Mouse (Mus musculus): Measurements from ENCODE around the gene Bag6. TPM values are rescaled to one million over a fixed set of nuclear protein-coding genes. Genes with fewer than 3 reads are reported as not detected.

Bag6 gene
- polyA plus RNA-seq, 1 experiment, result 271 TPM

DNA sequence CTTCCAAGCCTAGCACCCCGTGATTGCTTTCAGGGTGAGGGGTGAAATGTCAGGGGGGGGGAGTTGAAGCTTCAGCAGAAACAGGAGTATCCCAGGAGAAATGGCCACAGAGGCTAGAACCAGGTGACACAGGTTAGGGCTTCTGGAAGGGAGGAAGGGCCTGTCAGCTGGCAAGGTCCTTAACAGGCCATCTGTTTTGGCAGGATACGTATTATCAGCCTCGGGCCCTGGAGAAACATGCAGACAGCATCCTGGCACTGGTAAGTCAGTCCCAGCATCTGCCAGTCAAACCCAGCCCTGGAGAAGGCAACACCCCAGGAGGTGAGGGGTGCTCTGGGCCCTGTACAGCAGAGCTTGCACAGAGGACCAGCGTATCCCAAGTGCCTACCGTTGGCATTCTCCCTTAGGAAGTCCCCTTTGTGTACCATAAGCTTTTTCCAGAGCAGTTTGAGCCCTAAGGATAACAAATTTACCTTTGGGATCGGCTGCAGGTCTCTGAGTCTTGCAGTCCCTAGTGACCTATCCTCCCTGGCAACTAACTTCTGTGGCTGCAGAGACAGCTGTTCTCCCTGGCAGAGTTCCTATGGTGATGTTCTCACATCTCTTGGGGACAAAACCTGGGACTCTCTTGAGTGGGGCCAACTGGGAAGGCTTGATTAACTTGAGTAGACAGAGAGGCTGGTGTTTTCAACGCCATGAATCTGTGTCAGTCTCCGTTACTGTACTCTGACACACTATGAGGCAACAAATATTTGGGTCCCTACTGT, 44.6 kb upstream of the Bag6 start:
- Histone ChIP-seq H3K4me2 (ENCODE audit: low read depth) (peak overlapping the region; percentile 100), H3ac (ENCODE audit: control insufficient read depth, insufficient read length) (no peak overlapping the region), H3K36me3 (ENCODE audit: control insufficient read depth, insufficient read depth) (no peaks in the 10 kb centered on the region), H3K27me3 (ENCODE audit: control insufficient read depth, insufficient read depth, insufficient read length) (no peaks in the 10 kb centered on the region), H3K4me3 (peak overlapping the region; percentile 47), H3K79me2 (ENCODE audit: control insufficient read depth, insufficient read depth) (peaks cover 13% of the 10 kb centered on the region)
- TF ChIP-seq E2F4 (IDR thresholded peaks at IDR 0.05; ENCODE audit: insufficient read depth), result no peak
- peak in 2 of 3 experiments; percentile 25 to 28 for TF ChIP-seq MYOD1 (IDR thresholded peaks at IDR 0.05; ENCODE audit: control insufficient read depth in 1 of 3, insufficient read length in 2 of 3, low read depth in 2 of 3)

DNA sequence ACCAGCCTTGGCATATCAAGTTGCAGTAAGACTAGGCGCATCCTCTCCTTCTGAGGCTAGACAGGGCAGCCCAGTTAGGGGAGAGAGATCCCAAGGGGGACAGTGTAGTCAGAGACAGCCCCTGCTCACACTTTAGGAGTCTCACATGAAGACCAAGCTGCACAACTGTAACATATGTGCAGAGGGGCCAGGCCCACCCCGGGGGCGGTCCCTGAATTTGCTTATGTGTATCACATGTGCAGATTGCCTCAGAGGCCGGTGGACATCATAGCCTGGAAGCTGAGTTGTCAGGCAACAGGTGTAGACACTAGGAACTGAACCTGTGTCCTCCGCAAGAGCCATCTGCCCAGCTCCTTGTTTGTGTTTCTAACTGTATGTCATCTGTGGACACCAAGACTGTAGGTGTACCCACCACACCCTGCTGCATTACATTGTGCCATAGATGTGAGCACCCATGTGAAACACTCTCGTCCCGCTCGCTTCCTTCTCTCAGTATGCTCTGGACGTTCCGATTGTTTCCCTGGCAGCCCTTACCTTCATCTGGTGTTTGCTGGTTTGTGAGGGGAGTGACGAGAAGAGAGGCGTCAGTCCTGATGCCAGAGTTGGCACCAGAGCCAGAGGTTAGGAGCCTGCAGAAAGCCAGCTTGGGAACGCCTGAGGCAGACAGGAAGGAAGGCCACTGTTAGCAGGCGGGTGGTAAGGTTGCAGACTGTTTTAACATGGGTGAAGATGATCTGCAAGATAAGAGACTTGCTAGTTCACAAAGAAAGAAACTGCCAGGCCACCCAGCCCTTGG, 42.4 kb upstream of the Bag6 start:
- no peaks in the 10 kb centered on the region for H3K27me3 ChIP-seq (ENCODE audit: control insufficient read depth, insufficient read depth, insufficient read length)
- no peak overlapping the region for H3K4me2 ChIP-seq (ENCODE audit: low read depth)
- no peak overlapping the region for H3K4me3 ChIP-seq
- peaks cover 13% of the 10 kb centered on the region for H3K79me2 ChIP-seq (ENCODE audit: control insufficient read depth, insufficient read depth)
- TF ChIP-seq CEBPB (IDR thresholded peaks at IDR 0.05; ENCODE audit: insufficient read depth, poor library complexity, severe bottlenecking) (no peak), TCF3 (IDR thresholded peaks at IDR 0.05; ENCODE audit: insufficient read length, low read depth) (no peak), SRF (IDR thresholded peaks at IDR 0.05; ENCODE audit: control insufficient read depth, insufficient read length, low read depth) (no peak), E2F4 (IDR thresholded peaks at IDR 0.05; ENCODE audit: insufficient read depth) (no peak), MYOG (IDR thresholded peaks at IDR 0.05; ENCODE audit: control insufficient read depth in 1 of 3, insufficient read depth in 1 of 3, insufficient read length in 2 of 3, low read depth in 2 of 3) (no peak), REST (IDR thresholded peaks at IDR 0.05; ENCODE audit: insufficient read depth, insufficient read length) (no peak), USF1 (IDR thresholded peaks at IDR 0.05; ENCODE audit: low read depth) (no peak), MAX (IDR thresholded peaks at IDR 0.05; ENCODE audit: low read depth) (no peak), POLR2A (IDR thresholded peaks at IDR 0.05; ENCODE audit: insufficient read length, low read depth) (no peak), POLR2AphosphoS2 (IDR thresholded peaks at IDR 0.05; ENCODE audit: insufficient read length, low read depth) (no peak), TCF12 (IDR thresholded peaks at IDR 0.05; ENCODE audit: insufficient read depth, poor library complexity, severe bottlenecking) (no peak), MYOD1 (IDR thresholded peaks at IDR 0.05; ENCODE audit: control insufficient read depth in 1 of 3, insufficient read length in 2 of 3, low read depth in 2 of 3) (no peak)
- no peak overlapping the region for H3ac ChIP-seq (ENCODE audit: control insufficient read depth, insufficient read length)
- H3K36me3 ChIP-seq (ENCODE audit: control insufficient read depth, insufficient read depth), result no peaks in the 10 kb centered on the region

- TF ChIP-seq POLR2A (IDR thresholded peaks at IDR 0.05; ENCODE audit: insufficient read length, low read depth), result no peak
- no peak for TF ChIP-seq MYOD1 (IDR thresholded peaks at IDR 0.05; ENCODE audit: control insufficient read depth in 1 of 3, insufficient read length in 2 of 3, low read depth in 2 of 3)
- TF ChIP-seq TCF12 (IDR thresholded peaks at IDR 0.05; ENCODE audit: insufficient read depth, poor library complexity, severe bottlenecking), result no peak
- TF ChIP-seq REST (IDR thresholded peaks at IDR 0.05; ENCODE audit: insufficient read depth, insufficient read length), result no peak
- TF ChIP-seq TCF3 (IDR thresholded peaks at IDR 0.05; ENCODE audit: insufficient read length, low read depth), result no peak
- TF ChIP-seq POLR2AphosphoS2 (IDR thresholded peaks at IDR 0.05; ENCODE audit: insufficient read length, low read depth), result no peak
- no peak for TF ChIP-seq MYOG (IDR thresholded peaks at IDR 0.05; ENCODE audit: control insufficient read depth in 1 of 3, insufficient read depth in 1 of 3, insufficient read length in 2 of 3, low read depth in 2 of 3)
- Histone ChIP-seq H3K27me3 (ENCODE audit: control insufficient read depth, insufficient read depth, insufficient read length) (no peaks in the 10 kb centered on the region), H3K79me2 (ENCODE audit: control insufficient read depth, insufficient read depth) (peaks cover 10% of the 10 kb centered on the region), H3ac (ENCODE audit: control insufficient read depth, insufficient read length) (no peak overlapping the region), H3K4me3 (no peak overlapping the region), H3K36me3 (ENCODE audit: control insufficient read depth, insufficient read depth) (no peaks in the 10 kb centered on the region), H3K4me2 (ENCODE audit: low read depth) (no peak overlapping the region)
Observed at GRCm38 (mm10) chr17:35094475-35095365, 40.3 kb upstream of the Bag6 start.

- H3K79me2 ChIP-seq (ENCODE audit: control insufficient read depth, insufficient read depth), result no peaks in the 10 kb centered on the region
- TF ChIP-seq MAX (IDR thresholded peaks at IDR 0.05; ENCODE audit: low read depth) (no peak), E2F4 (IDR thresholded peaks at IDR 0.05; ENCODE audit: insufficient read depth) (no peak), SRF (IDR thresholded peaks at IDR 0.05; ENCODE audit: control insufficient read depth, insufficient read length, low read depth) (no peak), REST (IDR thresholded peaks at IDR 0.05; ENCODE audit: insufficient read depth, insufficient read length) (no peak), TCF12 (IDR thresholded peaks at IDR 0.05; ENCODE audit: insufficient read depth, poor library complexity, severe bottlenecking) (no peak), POLR2A (IDR thresholded peaks at IDR 0.05; ENCODE audit: insufficient read length, low read depth) (no peak), POLR2AphosphoS2 (IDR thresholded peaks at IDR 0.05; ENCODE audit: insufficient read length, low read depth) (no peak), USF1 (IDR thresholded peaks at IDR 0.05; ENCODE audit: low read depth) (no peak), CEBPB (IDR thresholded peaks at IDR 0.05; ENCODE audit: insufficient read depth, poor library complexity, severe bottlenecking) (no peak), TCF3 (IDR thresholded peaks at IDR 0.05; ENCODE audit: insufficient read length, low read depth) (no peak), MYOD1 (IDR thresholded peaks at IDR 0.05; ENCODE audit: control insufficient read depth in 1 of 3, insufficient read length in 2 of 3, low read depth in 2 of 3) (no peak), MYOG (IDR thresholded peaks at IDR 0.05; ENCODE audit: control insufficient read depth in 1 of 3, insufficient read depth in 1 of 3, insufficient read length in 2 of 3, low read depth in 2 of 3) (no peak)
- H3K36me3 ChIP-seq (ENCODE audit: control insufficient read depth, insufficient read depth), result peaks cover 4% of the 10 kb centered on the region
- H3K4me2 ChIP-seq (ENCODE audit: low read depth), result no peak overlapping the region
- H3K27me3 ChIP-seq (ENCODE audit: control insufficient read depth, insufficient read depth, insufficient read length), result no peaks in the 10 kb centered on the region
- no peak overlapping the region for H3K4me3 ChIP-seq
- H3ac ChIP-seq (ENCODE audit: control insufficient read depth, insufficient read length), result no peak overlapping the region
Observed at GRCm38 (mm10) chr17:35096597-35096996, 38.4 kb upstream of the Bag6 start.

Data from myocyte (in vitro differentiated cells).